Mouse (Mus musculus) myocyte (in vitro differentiated cells): ENCODE data around the gene Arhgef40. TPM values are rescaled to one million over a fixed set of nuclear protein-coding genes. Genes with fewer than 3 reads are reported as not detected.
A peak's percentile ranks its signal among the peaks of the same experiment; 100 is the strongest.

Source experiments
- H3K27me3 ChIP-seq: one replicate; pipeline ENCODE4 v1.6.1; 2011; ENCODE audit not compliant: control insufficient read depth, insufficient read depth, insufficient read length
- H3K36me3 ChIP-seq: one replicate; pipeline ENCODE4 v1.6.1; 2011; ENCODE audit not compliant: control insufficient read depth, insufficient read depth
- H3K4me2 ChIP-seq: one replicate; pipeline ENCODE4 v1.6.1; 2011; ENCODE audit warnings: low read depth, control low read depth
- H3K4me3 ChIP-seq: one replicate; pipeline ENCODE4 v1.5.1; 2011; ENCODE audit warnings: mild to moderate bottlenecking, control low read depth, moderate library complexity
- H3K79me2 ChIP-seq: one replicate; pipeline ENCODE4 v1.6.1; 2011; ENCODE audit not compliant: control insufficient read depth, insufficient read depth
- H3ac ChIP-seq: one replicate; pipeline ENCODE4 v1.6.1; 2011; ENCODE audit not compliant: control insufficient read depth, insufficient read length
- CEBPB ChIP-seq: IDR thresholded peaks from 2 replicates; pipeline ENCODE4 v1.6.1; 2011; ENCODE audit warnings: mild to moderate bottlenecking, moderate library complexity; ENCODE audit not compliant: poor library complexity, insufficient read depth, severe bottlenecking
- E2F4 ChIP-seq: IDR thresholded peaks from one replicate; pipeline ENCODE4 v1.6.1; 2011; ENCODE audit warnings: mild to moderate bottlenecking, control low read depth, moderate library complexity; ENCODE audit not compliant: insufficient read depth
- MAX ChIP-seq: IDR thresholded peaks from one replicate; pipeline ENCODE4 v1.6.1; 2011; ENCODE audit warnings: low read depth, mild to moderate bottlenecking, control low read depth
- MYOD1 ChIP-seq, 3 experiments: IDR thresholded peaks; one replicate each; pipeline ENCODE4 v1.6.1; 2011; ENCODE audit warnings: control low read depth in 2 of 3, low read depth in 2 of 3, mild to moderate bottlenecking in 2 of 3, moderate library complexity in 1 of 3; ENCODE audit not compliant: insufficient read length in 2 of 3, control insufficient read depth in 1 of 3
- MYOG ChIP-seq, 3 experiments: IDR thresholded peaks; one replicate each; pipeline ENCODE4 v1.6.1; 2011; ENCODE audit warnings: control low read depth in 2 of 3, low read depth in 2 of 3, mild to moderate bottlenecking in 2 of 3; ENCODE audit not compliant: insufficient read length in 2 of 3, control insufficient read depth in 1 of 3, insufficient read depth in 1 of 3
- POLR2A ChIP-seq: IDR thresholded peaks from one replicate; pipeline ENCODE4 v1.6.1; 2011; ENCODE audit warnings: low read depth, mild to moderate bottlenecking, control low read depth, moderate library complexity; ENCODE audit not compliant: insufficient read length
- POLR2AphosphoS2 ChIP-seq: IDR thresholded peaks from one replicate; pipeline ENCODE4 v1.6.1; 2011; ENCODE audit warnings: low read depth, control low read depth; ENCODE audit not compliant: insufficient read length
- REST ChIP-seq: IDR thresholded peaks from one replicate; pipeline ENCODE4 v1.6.1; 2011; ENCODE audit warnings: mild to moderate bottlenecking, control low read depth, moderate library complexity; ENCODE audit not compliant: insufficient read depth, insufficient read length
- SRF ChIP-seq: IDR thresholded peaks from one replicate; pipeline ENCODE4 v1.6.1; 2011; ENCODE audit warnings: low read depth; ENCODE audit not compliant: control insufficient read depth, insufficient read length
- TCF12 ChIP-seq: IDR thresholded peaks from one replicate; pipeline ENCODE4 v1.6.1; 2011; ENCODE audit warnings: mild to moderate bottlenecking, control low read depth; ENCODE audit not compliant: poor library complexity, insufficient read depth, severe bottlenecking
- TCF3 ChIP-seq: IDR thresholded peaks from one replicate; pipeline ENCODE4 v1.6.1; 2011; ENCODE audit warnings: low read depth, control low read depth; ENCODE audit not compliant: insufficient read length
- USF1 ChIP-seq: IDR thresholded peaks from one replicate; pipeline ENCODE4 v1.6.1; 2011; ENCODE audit warnings: low read depth, mild to moderate bottlenecking, control low read depth, moderate library complexity
- polyA plus RNA-seq: library from polyadenylated mRNA; unstranded; fragments of >200 nt; fragmentation: generic; extraction: Trizol; gene quantifications from one replicate; pipeline ENCODE4 v1.2.1, GENCODE M21; 2012; ENCODE audit warnings: missing spikeins

Arhgef40 gene
- polyA plus RNA-seq, 1 experiment = 35.0 TPM

GRCm38 (mm10) chr14:52006771-52007170 is 22.3 kb downstream of the Arhgef40 start:
- no peak for TF ChIP-seq CEBPB
- peak; percentile 55 for TF ChIP-seq POLR2AphosphoS2
- H3K27me3 ChIP-seq = no peaks in the 10 kb centered on the region
- H3K4me3 ChIP-seq = no peak overlapping the region

GRCm38 (mm10) chr14:52008321-52009203 is 24.0 kb downstream of the Arhgef40 start:
- Histone ChIP-seq H3K4me3 (no peak overlapping the region), H3ac (no peak overlapping the region), H3K27me3 (no peaks in the 10 kb centered on the region), H3K4me2 (no peak overlapping the region), H3K79me2 (no peaks in the 10 kb centered on the region), H3K36me3 (peaks cover 13% of the 10 kb centered on the region)
- TF ChIP-seq POLR2A = peak; percentile 21
- peak; percentile 37 for TF ChIP-seq SRF
- no peak for TF ChIP-seq USF1
- TF ChIP-seq POLR2AphosphoS2 = peak; percentile 8

More at GRCm38 (mm10) chr14:52006771-52007170, 22.3 kb downstream of the Arhgef40 start:
- Histone ChIP-seq H3K4me2 (no peak overlapping the region), H3ac (no peak overlapping the region), H3K79me2 (no peaks in the 10 kb centered on the region), H3K36me3 (peaks cover 19% of the 10 kb centered on the region)

GRCm38 (mm10) chr14:52009361-52009760 is 24.8 kb downstream of the Arhgef40 start:
- TF ChIP-seq POLR2AphosphoS2 = no peak
- TF ChIP-seq CEBPB = no peak
- no peak for TF ChIP-seq SRF
- no peak for TF ChIP-seq E2F4
- TF ChIP-seq POLR2A = no peak
- TF ChIP-seq REST = no peak
- TF ChIP-seq MYOG (IDR thresholded peaks at IDR 0.05; ENCODE audit: control insufficient read depth in 1 of 3, insufficient read depth in 1 of 3, insufficient read length in 2 of 3, low read depth in 2 of 3) = no peak
- no peak for TF ChIP-seq MAX
- TF ChIP-seq USF1 = no peak
- TF ChIP-seq TCF3 = no peak
- Histone ChIP-seq H3K36me3 (peaks cover 13% of the 10 kb centered on the region), H3K4me3 (no peak overlapping the region)

GRCm38 (mm10) chr14:52009841-52010240 is 25.3 kb downstream of the Arhgef40 start:
- Histone ChIP-seq H3K79me2 (no peaks in the 10 kb centered on the region), H3K27me3 (no peaks in the 10 kb centered on the region), H3K36me3 (peaks cover 10% of the 10 kb centered on the region), H3K4me2 (no peak overlapping the region), H3K4me3 (no peak overlapping the region), H3ac (no peak overlapping the region)
- TF ChIP-seq POLR2AphosphoS2 (no peak), REST (no peak), MYOD1 (IDR thresholded peaks at IDR 0.05; ENCODE audit: control insufficient read depth in 1 of 3, insufficient read length in 2 of 3, low read depth in 2 of 3) (no peak), TCF3 (no peak), POLR2A (no peak), MYOG (IDR thresholded peaks at IDR 0.05; ENCODE audit: control insufficient read depth in 1 of 3, insufficient read depth in 1 of 3, insufficient read length in 2 of 3, low read depth in 2 of 3) (no peak), E2F4 (no peak), SRF (no peak), MAX (no peak), CEBPB (no peak)

More at GRCm38 (mm10) chr14:52009361-52009760, 24.8 kb downstream of the Arhgef40 start:
- Histone ChIP-seq H3K79me2 (no peaks in the 10 kb centered on the region), H3K27me3 (no peaks in the 10 kb centered on the region), H3K4me2 (no peak overlapping the region), H3ac (no peak overlapping the region)

GRCm38 (mm10) chr14:52010446-52011111 is 26.1 kb downstream of the Arhgef40 start:
- Histone ChIP-seq H3ac (no peak overlapping the region), H3K4me3 (no peak overlapping the region), H3K36me3 (peaks cover 4% of the 10 kb centered on the region), H3K79me2 (no peaks in the 10 kb centered on the region), H3K4me2 (no peak overlapping the region), H3K27me3 (no peaks in the 10 kb centered on the region)
- TF ChIP-seq POLR2A (no peak), MYOD1 (IDR thresholded peaks at IDR 0.05; ENCODE audit: control insufficient read depth in 1 of 3, insufficient read length in 2 of 3, low read depth in 2 of 3) (no peak), USF1 (no peak), MYOG (IDR thresholded peaks at IDR 0.05; ENCODE audit: control insufficient read depth in 1 of 3, insufficient read depth in 1 of 3, insufficient read length in 2 of 3, low read depth in 2 of 3) (no peak), POLR2AphosphoS2 (no peak), REST (no peak), TCF12 (no peak), E2F4 (no peak), TCF3 (no peak), SRF (no peak), MAX (no peak), CEBPB (no peak)
